Mouse (Mus musculus) forebrain, postnatal 0 days (tissue): ENCODE measurements at regions not wholly inside any gene's neighbourhood (a gene's known extent, or its start where the extent isn't known, plus 50 kb on each side); places are given as distances from the start of the nearest gene placed in this dataset.

Experiments
- ATAC-seq: fragments of 200-750 bp; cut with Nextera tagmentation; 2 replicates; pipeline ENCODE4 v1.8.0; 2017; ENCODE audit warnings: mild to moderate bottlenecking, moderate library complexity
- DNase-seq: peaks from one replicate; pipeline ENCODE4 v3.0.0-alpha.2; 2015
- H3K27ac ChIP-seq: fragments of 300-500 bp; sonication (generic); 2 replicates; pipeline ENCODE4 v1.5.1; 2014; ENCODE audit warnings: low read depth, mild to moderate bottlenecking, antibody characterized with exemption, low read length, moderate library complexity, mixed read lengths
- H3K27me3 ChIP-seq: fragments of 300-500 bp; sonication (generic); 2 replicates; pipeline ENCODE4 v1.6.1; 2014; ENCODE audit warnings: mild to moderate bottlenecking, low read length, mixed read lengths; ENCODE audit not compliant: insufficient read depth
- H3K36me3 ChIP-seq: fragments of 300-500 bp; sonication (generic); 2 replicates; pipeline ENCODE4 v1.6.1; 2014; ENCODE audit warnings: mild to moderate bottlenecking, moderate library complexity; ENCODE audit not compliant: insufficient read depth
- H3K4me1 ChIP-seq: fragments of 300-500 bp; sonication (generic); 2 replicates; pipeline ENCODE4 v1.6.1; 2014; ENCODE audit warnings: antibody characterized with exemption; ENCODE audit not compliant: insufficient read depth
- H3K4me2 ChIP-seq: fragments of 300-500 bp; sonication (generic); 2 replicates; pipeline ENCODE4 v1.6.1; 2014; ENCODE audit warnings: low read depth, mild to moderate bottlenecking, moderate library complexity
- H3K4me3 ChIP-seq: fragments of 300-500 bp; sonication (generic); 2 replicates; pipeline ENCODE4 v1.5.1; 2014; ENCODE audit warnings: low read depth, low read length, mixed read lengths
- H3K9ac ChIP-seq: fragments of 300-500 bp; sonication (generic); 2 replicates; pipeline ENCODE4 v1.6.1; 2014; ENCODE audit warnings: mild to moderate bottlenecking
- H3K9me3 ChIP-seq: fragments of 300-500 bp; sonication (generic); 2 replicates; pipeline ENCODE4 v1.6.1; 2016; ENCODE audit warnings: low read length
- CTCF ChIP-seq: sonication (generic); IDR thresholded peaks from 2 replicates; pipeline ENCODE4 v1.5.1; 2016; ENCODE audit warnings: antibody characterized with exemption, control low read depth, low read depth
- WGBS: fragments of 180-500 bp; shearing (Covaris S2); extraction: QIAGEN DNeasy Blood & Tissue Kit; methylation state at CpG from one replicate; pipeline ENCODE4 v1.1.7; 2014; 5-methylcytosine and 5-hydroxymethylcytosine counted together

- no peak overlapping the region for H3K4me3 ChIP-seq
- no peak overlapping the region for H3K27ac ChIP-seq
- TF ChIP-seq CTCF, result no peak
- no peak overlapping the region for H3K9ac ChIP-seq
- no peaks in the 10 kb centered on the region for H3K9me3 ChIP-seq
- ATAC-seq, result no peak
- 47% methylated on average over 1 of the region's 1 CpGs for WGBS
- no peak for DNase-seq
- no peaks in the 10 kb centered on the region for H3K27me3 ChIP-seq
- no peaks in the 10 kb centered on the region for H3K4me1 ChIP-seq
- H3K4me2 ChIP-seq, result no peak overlapping the region
- no peaks in the 10 kb centered on the region for H3K36me3 ChIP-seq
Observed at GRCm38 (mm10) chr14:72148886-72149285, 342.8 kb downstream of the Gm9195 start.

DNA sequence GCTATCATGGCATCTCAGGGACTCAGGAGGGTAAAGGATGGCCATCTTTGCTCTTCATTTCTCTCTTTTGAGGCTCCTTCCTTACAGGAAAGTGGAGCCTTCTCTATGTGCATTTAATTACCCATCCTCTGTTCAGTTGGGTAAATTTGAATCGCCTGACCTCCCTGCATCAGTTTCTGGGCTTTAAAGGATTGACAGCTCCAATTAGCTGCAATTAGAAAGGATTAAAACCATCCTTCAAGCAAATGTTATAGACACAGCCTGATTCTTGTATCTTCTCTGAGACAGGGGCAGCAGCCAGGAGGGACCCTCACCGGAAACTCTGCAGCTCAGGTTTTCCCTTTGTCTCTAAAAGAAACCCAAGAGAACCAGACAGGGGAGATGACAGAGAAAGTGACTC, 345.3 kb downstream of the Gm9195 start:
- Histone ChIP-seq H3K9me3 (no peaks in the 10 kb centered on the region), H3K27ac (no peak overlapping the region), H3K27me3 (no peaks in the 10 kb centered on the region), H3K36me3 (no peaks in the 10 kb centered on the region), H3K9ac (no peak overlapping the region), H3K4me1 (peaks cover 5% of the 10 kb centered on the region; the same call in 1 of the 2 replicates), H3K4me3 (no peak overlapping the region), H3K4me2 (no peak overlapping the region)
- 14% methylated on average over 2 of the region's 2 CpGs for WGBS
- no peak for TF ChIP-seq CTCF
- DNase-seq (no peak), ATAC-seq (no peak)

- 13% methylated on average over 6 of the region's 6 CpGs for WGBS
- no peak overlapping the region for H3K9ac ChIP-seq
- no peaks in the 10 kb centered on the region for H3K9me3 ChIP-seq
- H3K4me3 ChIP-seq, result no peak overlapping the region
- H3K27me3 ChIP-seq, result no peaks in the 10 kb centered on the region
- H3K27ac ChIP-seq, result no peak overlapping the region
- no peak overlapping the region for H3K4me2 ChIP-seq
- TF ChIP-seq CTCF, result no peak
- H3K4me1 ChIP-seq, result peaks cover 5% of the 10 kb centered on the region; the same call in 1 of the 2 replicates
- no peaks in the 10 kb centered on the region for H3K36me3 ChIP-seq
- DNase-seq, result no peak
- peak; percentile 32; the same call in 1 of the 2 replicates for ATAC-seq
Observed at GRCm38 (mm10) chr14:72142883-72143487, 348.7 kb downstream of the Gm9195 start.

DNA sequence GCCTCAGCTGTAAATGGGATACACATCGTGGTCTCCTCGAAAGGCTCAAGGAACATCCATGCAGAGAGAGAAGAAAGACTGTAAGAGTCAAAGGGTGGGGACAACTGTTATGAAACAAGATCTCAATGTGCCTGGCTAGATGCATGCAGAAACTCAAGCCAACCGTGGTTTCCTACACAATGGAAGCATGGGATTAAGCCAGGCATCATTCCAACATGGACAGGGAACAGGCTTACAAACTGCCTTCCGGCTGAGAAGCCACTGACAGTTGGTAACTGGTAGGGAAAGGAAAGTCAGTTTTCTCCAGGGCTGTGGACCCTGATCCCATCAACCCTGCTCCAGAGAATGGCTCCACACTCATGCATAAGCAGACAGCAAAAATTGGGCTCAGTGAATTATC, 350.5 kb downstream of the Gm9195 start:
- Histone ChIP-seq H3K9me3 (no peaks in the 10 kb centered on the region), H3K9ac (no peak overlapping the region), H3K27ac (no peak overlapping the region), H3K36me3 (no peaks in the 10 kb centered on the region), H3K4me1 (peaks cover 5% of the 10 kb centered on the region; the same call in 1 of the 2 replicates), H3K4me3 (no peak overlapping the region), H3K27me3 (no peaks in the 10 kb centered on the region), H3K4me2 (no peak overlapping the region)
- ATAC-seq, result no peak; the same call in 1 of the 2 replicates
- 28% methylated on average over 4 of the region's 4 CpGs for WGBS
- TF ChIP-seq CTCF, result no peak
- no peak for DNase-seq

- no peaks in the 10 kb centered on the region for H3K27me3 ChIP-seq
- H3K36me3 ChIP-seq, result no peaks in the 10 kb centered on the region
- no peaks in the 10 kb centered on the region for H3K9me3 ChIP-seq
- no peak overlapping the region for H3K27ac ChIP-seq
- TF ChIP-seq CTCF, result no peak
- no peak overlapping the region for H3K9ac ChIP-seq
- no peak overlapping the region for H3K4me2 ChIP-seq
- DNase-seq (no peak), ATAC-seq (no peak)
- no peaks in the 10 kb centered on the region for H3K4me1 ChIP-seq
- WGBS, result 85% methylated on average over 4 of the region's 4 CpGs
- no peak overlapping the region for H3K4me3 ChIP-seq
Observed at GRCm38 (mm10) chr14:72130149-72130548, 361.5 kb downstream of the Gm9195 start.

DNA sequence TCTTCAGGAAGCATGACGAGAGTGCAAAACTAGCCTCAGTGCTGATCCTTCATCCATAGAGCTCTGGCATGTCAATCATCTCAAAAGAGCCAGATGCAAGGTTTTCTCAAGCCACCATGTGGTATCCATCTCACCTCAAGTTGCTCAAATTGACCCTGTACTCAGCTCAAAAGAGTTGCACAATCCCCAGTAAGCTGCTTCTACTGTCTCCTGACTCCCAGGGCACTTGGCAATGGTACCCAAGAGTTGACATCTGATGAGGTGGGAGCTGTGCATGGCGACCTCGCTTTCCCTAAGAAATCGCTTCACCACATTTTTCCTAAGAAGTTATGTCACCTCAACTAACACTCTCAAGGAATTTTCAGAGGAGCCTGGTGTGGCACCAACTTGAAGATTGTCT, 369.9 kb downstream of the Gm9195 start:
- 93% methylated on average over 4 of the region's 4 CpGs for WGBS
- H3K4me3 ChIP-seq, result no peak overlapping the region
- no peak overlapping the region for H3K9ac ChIP-seq
- H3K4me2 ChIP-seq, result no peak overlapping the region
- no peaks in the 10 kb centered on the region for H3K27me3 ChIP-seq
- no peak for DNase-seq
- H3K36me3 ChIP-seq, result no peaks in the 10 kb centered on the region
- H3K27ac ChIP-seq, result no peak overlapping the region
- no peaks in the 10 kb centered on the region for H3K4me1 ChIP-seq
- H3K9me3 ChIP-seq, result no peaks in the 10 kb centered on the region
- TF ChIP-seq CTCF, result no peak
- ATAC-seq, result no peak

DNA sequence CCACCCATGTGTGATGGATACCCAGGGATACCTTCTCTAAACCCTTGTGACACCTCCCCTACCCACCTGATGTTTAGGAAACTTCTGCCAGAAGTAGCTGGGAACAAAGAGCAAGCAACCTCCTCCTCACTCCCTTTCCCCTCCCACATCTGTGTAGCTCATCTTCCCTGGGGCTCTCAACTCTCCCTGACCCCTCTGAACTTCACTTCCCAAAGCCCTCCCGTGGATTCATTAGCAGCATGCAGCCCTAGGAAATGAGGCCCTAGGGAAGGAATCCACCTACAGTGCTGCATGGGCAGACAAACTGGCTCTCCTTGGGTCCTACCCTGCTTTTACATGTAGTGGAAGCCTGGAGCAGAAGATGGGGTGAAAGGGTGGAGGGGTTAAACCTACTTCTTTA, 370.6 kb downstream of the Gm9195 start:
- no peak overlapping the region for H3K4me2 ChIP-seq
- no peak for TF ChIP-seq CTCF
- H3K27me3 ChIP-seq, result no peaks in the 10 kb centered on the region
- no peaks in the 10 kb centered on the region for H3K9me3 ChIP-seq
- no peaks in the 10 kb centered on the region for H3K36me3 ChIP-seq
- DNase-seq (no peak), ATAC-seq (no peak)
- no peak overlapping the region for H3K4me3 ChIP-seq
- no peaks in the 10 kb centered on the region for H3K4me1 ChIP-seq
- no peak overlapping the region for H3K27ac ChIP-seq
- WGBS, result 7% methylated on average over 1 of the region's 1 CpGs
- H3K9ac ChIP-seq, result no peak overlapping the region
